Mouse (Mus musculus): ENCODE results near the gene Emd. TPM values are rescaled to one million over a fixed set of nuclear protein-coding genes. Genes with fewer than 3 reads are reported as not detected.
"Not testable (repeated sequence)": the region's sequence is repeated elsewhere in the genome, so short reads cannot be mapped to it uniquely, and the experiment has no call there.

Gene Emd
- 25.6 and 26.5 TPM in 2 replicates for polyA plus RNA-seq (2015; fragmentation: Nextera tagmentation; extraction: Ambion mirVana)

DNA sequence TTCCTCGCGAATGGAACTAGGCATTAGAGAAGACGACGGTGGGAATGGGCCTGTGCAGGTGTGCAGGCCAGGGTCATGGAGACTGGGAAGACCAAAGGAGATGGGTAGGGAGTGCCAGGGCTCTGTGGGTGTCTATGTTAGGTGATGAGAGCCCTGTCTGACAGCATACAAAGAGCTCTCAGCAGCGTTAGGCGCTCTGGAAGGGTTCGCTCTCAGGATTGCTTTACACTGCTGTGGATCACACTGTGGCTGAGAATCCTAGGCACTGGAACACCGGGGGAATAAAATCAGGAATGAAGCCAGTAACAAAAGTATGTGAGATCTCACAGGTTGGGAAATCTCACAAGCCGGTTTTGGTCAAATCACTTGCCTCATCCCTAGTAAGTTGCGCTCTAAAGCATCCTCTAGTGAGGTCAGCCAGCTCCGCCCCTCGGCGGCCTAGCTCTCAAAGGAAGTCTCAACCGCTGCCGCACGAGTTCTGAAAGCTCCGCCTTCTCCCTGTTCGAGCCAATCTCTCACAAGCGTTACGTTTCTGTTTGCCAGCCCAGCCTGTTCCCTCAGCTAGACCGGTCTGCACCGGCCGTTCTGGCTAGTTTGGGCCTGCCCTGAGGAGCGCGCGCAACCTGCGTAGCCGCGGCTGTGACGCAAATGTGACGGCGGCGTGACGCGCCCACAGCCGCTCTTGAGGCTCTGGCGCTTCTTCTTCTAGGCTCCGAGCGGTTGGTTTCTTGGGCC lies at the start of gene Emd:
Emd (plus strand) TSS at position 535 of the 735 bp plus-strand sequence.
- Histone ChIP-seq H3K9me3 (ENCODE audit: low read length) (no peaks in the 10 kb centered on the region), H3K4me3 (ENCODE audit: low read length) (peak within 1 kb of the TSS; percentile 62), H3K4me2 (replicated peaks; ENCODE audit: low read depth, low read length) (peak within 1 kb of the TSS; percentile 59), H3K27ac (ENCODE audit: low read length) (peak within 1 kb of the TSS; percentile 92), H3K4me1 (ENCODE audit: insufficient read depth, low read length) (no peaks in the 10 kb centered on the region), H3K36me3 (ENCODE audit: insufficient read depth, low read length) (0 out of 2 replicates have a peak, but pooled peaks cover 6% of the 10 kb centered on the region), H3K27me3 (ENCODE audit: insufficient read depth, low read length) (no peaks in the 10 kb centered on the region), H3K9ac (replicated peaks; ENCODE audit: low read length) (peak within 1 kb of the TSS; percentile 83)
- ATAC-seq (ENCODE audit: low FRiP score, low TSS enrichment) = peak; percentile 98
- WGBS = 25% methylated on average over 39 of the region's 39 CpGs

DNA sequence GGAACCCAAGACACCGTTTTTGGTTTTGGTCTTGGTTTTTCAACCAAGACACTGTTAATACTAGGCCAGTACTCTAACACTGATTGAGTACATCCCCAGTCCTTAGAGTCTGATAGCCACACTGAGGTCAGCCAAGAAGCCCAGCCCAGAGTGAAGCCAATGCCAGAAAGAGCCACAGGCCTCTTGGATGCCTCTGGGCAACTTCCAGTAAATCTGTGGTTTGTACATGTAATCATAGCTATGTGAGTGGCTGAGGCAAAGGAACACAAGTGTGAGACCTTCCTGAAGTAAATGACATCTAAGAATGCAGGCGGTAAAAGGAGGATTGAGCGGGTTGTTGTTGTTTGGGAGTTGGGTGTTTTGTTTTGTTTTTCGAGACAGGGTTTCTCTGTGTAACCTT lies 36.0 kb upstream of the Emd start:
- Histone ChIP-seq H3K27me3 (ENCODE audit: insufficient read depth, low read length) (peaks cover 3% of the 10 kb centered on the region; the same call in 1 of the 2 replicates), H3K9me3 (ENCODE audit: low read length) (no peaks in the 10 kb centered on the region), H3K36me3 (ENCODE audit: insufficient read depth, low read length) (peaks cover 9% of the 10 kb centered on the region), H3K9ac (replicated peaks; ENCODE audit: low read length) (no peak overlapping the region), H3K27ac (ENCODE audit: low read length) (no peak overlapping the region), H3K4me2 (replicated peaks; ENCODE audit: low read depth, low read length) (no peak overlapping the region), H3K4me3 (ENCODE audit: low read length) (no peak overlapping the region), H3K4me1 (ENCODE audit: insufficient read depth, low read length) (no peaks in the 10 kb centered on the region)
- WGBS = 94% methylated on average over 4 of the region's 4 CpGs
- no peak for ATAC-seq (ENCODE audit: low FRiP score, low TSS enrichment)

DNA sequence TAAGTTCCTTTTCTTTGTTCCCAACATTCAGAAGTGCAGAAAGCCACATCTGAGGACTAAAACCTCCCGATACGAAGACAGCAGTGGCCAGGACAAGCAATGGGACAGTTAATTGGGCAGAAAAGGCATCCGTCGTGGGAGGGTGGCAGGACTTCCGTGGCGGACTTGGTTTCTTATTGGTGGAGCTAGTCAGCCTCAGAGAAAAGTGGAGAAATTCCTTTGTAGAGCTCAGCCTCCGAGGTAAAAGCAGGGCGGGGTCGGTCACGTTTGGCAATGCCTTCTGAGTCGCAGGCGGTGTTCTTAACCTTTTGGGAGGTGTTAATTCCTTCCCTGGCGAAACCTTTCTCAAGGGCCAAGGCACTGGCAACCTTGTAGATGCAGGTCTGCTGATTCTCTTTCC lies 35.0 kb upstream of the Emd start:
- H3K4me2 ChIP-seq (replicated peaks; ENCODE audit: low read depth, low read length) = no peak overlapping the region
- peaks cover 3% of the 10 kb centered on the region; the same call in 1 of the 2 replicates for H3K27me3 ChIP-seq (ENCODE audit: insufficient read depth, low read length)
- no peak for ATAC-seq (ENCODE audit: low FRiP score, low TSS enrichment)
- H3K36me3 ChIP-seq (ENCODE audit: insufficient read depth, low read length) = peaks cover 16% of the 10 kb centered on the region
- no peak overlapping the region for H3K27ac ChIP-seq (ENCODE audit: low read length)
- H3K4me1 ChIP-seq (ENCODE audit: insufficient read depth, low read length) = no peaks in the 10 kb centered on the region
- H3K9me3 ChIP-seq (ENCODE audit: low read length) = no peaks in the 10 kb centered on the region
- no peak overlapping the region for H3K9ac ChIP-seq (replicated peaks; ENCODE audit: low read length)
- H3K4me3 ChIP-seq (ENCODE audit: low read length) = no peak overlapping the region
- WGBS = 60% methylated on average over 13 of the region's 13 CpGs

DNA sequence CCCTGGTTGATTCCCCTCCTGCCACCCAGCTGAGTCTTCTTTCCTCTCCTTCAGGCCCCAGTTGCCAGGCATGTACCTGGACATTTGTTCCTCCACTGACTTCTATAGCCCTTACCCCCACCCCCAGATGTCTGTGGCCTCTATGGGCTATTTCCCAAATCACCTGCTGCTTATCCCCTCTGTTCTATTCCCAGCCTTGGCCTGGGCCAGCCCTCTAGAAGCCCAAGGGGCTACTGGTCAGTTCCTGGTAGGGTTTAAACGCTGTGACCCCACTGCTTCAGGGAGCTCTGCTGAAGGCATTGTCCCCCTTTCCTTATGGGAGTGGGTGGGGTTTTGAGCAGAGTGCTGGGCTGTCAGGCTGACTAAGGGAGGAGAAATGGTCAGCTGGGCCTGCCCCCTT lies 34.4 kb upstream of the Emd start:
- not testable (repeated sequence) for H3K9ac ChIP-seq (replicated peaks; ENCODE audit: low read length); H3K27ac ChIP-seq (ENCODE audit: low read length); H3K9me3 ChIP-seq (ENCODE audit: low read length); H3K4me3 ChIP-seq (ENCODE audit: low read length); H3K4me1 ChIP-seq (ENCODE audit: insufficient read depth, low read length); H3K27me3 ChIP-seq (ENCODE audit: insufficient read depth, low read length); H3K4me2 ChIP-seq (replicated peaks; ENCODE audit: low read depth, low read length)
- peaks cover 22% of the 10 kb centered on the region for H3K36me3 ChIP-seq (ENCODE audit: insufficient read depth, low read length)
- 54% methylated on average over 1 of the region's 1 CpGs for WGBS
- 0 out of 2 replicates have a peak, but pooled peaks have one; percentile 26 for ATAC-seq (ENCODE audit: low FRiP score, low TSS enrichment)

DNA sequence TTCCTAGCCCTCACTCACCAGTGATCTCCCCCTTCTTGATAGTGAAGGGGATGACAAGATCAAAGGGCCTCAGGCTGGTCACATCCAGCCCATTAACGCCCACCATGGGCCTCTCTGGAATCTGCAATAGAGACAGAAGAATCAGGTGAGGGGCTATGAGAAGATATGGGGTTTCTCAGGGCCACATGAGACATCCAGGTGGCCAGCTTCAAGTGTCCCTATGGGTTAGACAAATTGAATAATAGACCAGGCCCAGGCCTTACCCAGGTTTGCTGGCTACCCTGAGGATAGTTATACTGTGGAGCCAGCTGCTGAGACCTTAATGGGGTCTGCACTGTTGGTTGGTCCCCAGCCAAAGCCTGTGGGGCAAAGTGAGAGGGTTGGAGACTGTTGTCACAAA lies 24.4 kb upstream of the Emd start:
- Histone ChIP-seq H3K4me2 (replicated peaks; ENCODE audit: low read depth, low read length) (no peak overlapping the region), H3K36me3 (ENCODE audit: insufficient read depth, low read length) (peaks cover 76% of the 10 kb centered on the region), H3K27ac (ENCODE audit: low read length) (no peak overlapping the region), H3K9ac (replicated peaks; ENCODE audit: low read length) (no peak overlapping the region), H3K9me3 (ENCODE audit: low read length) (no peaks in the 10 kb centered on the region), H3K27me3 (ENCODE audit: insufficient read depth, low read length) (no peaks in the 10 kb centered on the region), H3K4me3 (ENCODE audit: low read length) (no peak overlapping the region), H3K4me1 (ENCODE audit: insufficient read depth, low read length) (no peaks in the 10 kb centered on the region)
- no peak for ATAC-seq (ENCODE audit: low FRiP score, low TSS enrichment)
- WGBS = 65% methylated on average over 1 of the region's 1 CpGs

DNA sequence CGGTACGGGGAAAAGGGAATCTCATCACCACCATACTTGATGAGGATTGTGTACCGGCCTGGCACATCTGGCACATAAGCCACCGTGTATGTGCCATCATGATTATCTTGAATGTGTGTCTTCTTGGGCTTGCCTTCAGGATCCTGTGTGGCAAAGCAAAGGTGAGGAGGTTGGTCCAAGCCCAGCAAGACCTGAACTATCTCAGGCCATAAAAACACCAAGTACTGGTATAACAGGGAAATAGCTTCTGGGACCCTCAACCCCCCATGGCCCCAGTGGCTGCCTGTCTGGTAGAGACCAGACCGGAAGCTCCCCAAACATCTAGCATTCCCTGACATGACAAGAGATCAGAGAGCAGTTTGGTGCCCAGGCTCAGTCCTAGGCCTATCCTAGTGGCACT lies 21.3 kb upstream of the Emd start:
- H3K9me3 ChIP-seq (ENCODE audit: low read length) = no peaks in the 10 kb centered on the region
- H3K4me1 ChIP-seq (ENCODE audit: insufficient read depth, low read length) = no peaks in the 10 kb centered on the region
- H3K27ac ChIP-seq (ENCODE audit: low read length) = no peak overlapping the region
- H3K36me3 ChIP-seq (ENCODE audit: insufficient read depth, low read length) = peaks cover 70% of the 10 kb centered on the region
- WGBS = 93% methylated on average over 5 of the region's 5 CpGs
- no peak for ATAC-seq (ENCODE audit: low FRiP score, low TSS enrichment)
- H3K4me2 ChIP-seq (replicated peaks; ENCODE audit: low read depth, low read length) = no peak overlapping the region
- no peaks in the 10 kb centered on the region for H3K27me3 ChIP-seq (ENCODE audit: insufficient read depth, low read length)
- no peak overlapping the region for H3K4me3 ChIP-seq (ENCODE audit: low read length)
- H3K9ac ChIP-seq (replicated peaks; ENCODE audit: low read length) = no peak overlapping the region

DNA sequence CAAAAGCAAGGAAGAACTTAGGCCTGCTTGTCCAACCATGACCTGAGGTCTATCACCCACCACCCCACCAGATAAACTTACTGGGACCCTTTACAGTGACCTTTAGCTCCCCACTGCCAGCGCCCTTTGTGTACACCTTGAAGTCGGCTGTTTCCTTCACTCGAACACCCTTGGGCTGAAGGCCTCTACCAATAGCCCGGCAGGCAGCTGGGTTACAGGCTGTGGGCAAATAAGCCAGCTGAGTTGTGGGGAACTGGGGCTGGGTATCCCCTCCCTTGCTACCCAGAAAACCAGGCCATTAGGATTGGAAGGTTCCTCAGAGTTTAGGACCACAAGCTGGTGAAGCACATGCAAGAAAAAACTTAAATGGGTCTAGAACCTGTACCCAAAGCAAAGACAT lies 14.2 kb upstream of the Emd start:
- Histone ChIP-seq H3K27me3 (ENCODE audit: insufficient read depth, low read length) (no peaks in the 10 kb centered on the region), H3K4me2 (replicated peaks; ENCODE audit: low read depth, low read length) (no peak overlapping the region), H3K4me3 (ENCODE audit: low read length) (no peak overlapping the region), H3K9me3 (ENCODE audit: low read length) (no peaks in the 10 kb centered on the region), H3K36me3 (ENCODE audit: insufficient read depth, low read length) (peaks cover 64% of the 10 kb centered on the region), H3K4me1 (ENCODE audit: insufficient read depth, low read length) (peaks cover 8% of the 10 kb centered on the region), H3K9ac (replicated peaks; ENCODE audit: low read length) (no peak overlapping the region), H3K27ac (ENCODE audit: low read length) (no peak overlapping the region)
- no peak for ATAC-seq (ENCODE audit: low FRiP score, low TSS enrichment)
- WGBS = 95% methylated on average over 4 of the region's 4 CpGs

DNA sequence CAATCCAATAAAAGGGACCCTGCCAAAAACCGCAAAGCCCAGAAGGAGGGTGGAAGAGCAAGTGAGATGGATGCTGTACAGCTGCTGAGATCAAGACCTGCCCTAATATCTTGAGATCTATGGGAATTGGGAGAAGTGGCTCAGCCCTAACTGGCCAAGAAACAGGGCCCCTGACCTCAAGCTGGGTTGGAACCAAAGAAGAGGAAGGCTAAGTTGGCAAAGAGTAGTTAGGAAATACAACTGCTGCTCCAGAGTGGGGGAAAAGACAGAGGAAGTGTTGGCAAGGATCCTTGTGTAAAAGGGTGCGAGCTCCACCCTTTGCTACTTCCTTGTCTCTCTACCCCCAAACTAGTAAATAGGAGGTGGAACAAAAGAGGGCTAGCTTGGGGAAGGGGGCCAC lies 11.1 kb upstream of the Emd start:
- WGBS = 82% methylated on average over 2 of the region's 2 CpGs

DNA sequence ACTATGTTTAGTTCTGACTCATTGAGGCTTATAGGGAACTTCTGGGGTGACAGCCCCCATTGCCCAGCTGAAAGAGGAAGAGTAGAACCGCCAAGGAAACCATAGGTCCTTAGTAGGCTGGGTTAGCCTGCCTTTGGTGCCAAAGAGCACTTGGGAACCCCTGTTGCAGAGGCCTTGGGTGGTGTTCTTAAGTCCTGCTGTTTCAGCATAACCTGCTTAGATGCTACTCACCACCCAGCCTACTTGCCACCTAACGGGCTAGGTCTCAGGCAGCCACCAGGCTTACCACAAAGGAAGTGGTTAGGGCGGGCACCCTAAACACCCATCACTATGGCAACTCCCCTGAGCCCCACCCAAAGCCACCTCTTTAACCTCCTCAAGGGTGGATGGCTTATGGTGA lies 10.7 kb upstream of the Emd start:
- H3K4me1 ChIP-seq (ENCODE audit: insufficient read depth, low read length) = peaks cover 8% of the 10 kb centered on the region
- no peaks in the 10 kb centered on the region; the same call in 1 of the 2 replicates for H3K27me3 ChIP-seq (ENCODE audit: insufficient read depth, low read length)
- H3K9me3 ChIP-seq (ENCODE audit: low read length) = no peaks in the 10 kb centered on the region
- peak overlapping the region; percentile 56 for H3K4me2 ChIP-seq (replicated peaks; ENCODE audit: low read depth, low read length)
- H3K9ac ChIP-seq (replicated peaks; ENCODE audit: low read length) = peak overlapping the region; percentile 78
- H3K36me3 ChIP-seq (ENCODE audit: insufficient read depth, low read length) = peaks cover 38% of the 10 kb centered on the region
- 59% methylated on average over 3 of the region's 3 CpGs for WGBS
- peak overlapping the region; percentile 15; the same call in 1 of the 2 replicates for H3K27ac ChIP-seq (ENCODE audit: low read length)
- H3K4me3 ChIP-seq (ENCODE audit: low read length) = peak overlapping the region; percentile 60
- no peak for ATAC-seq (ENCODE audit: low FRiP score, low TSS enrichment)

More for the DNA sequence above, 11.1 kb upstream of the Emd start:
- no peak for ATAC-seq (ENCODE audit: low FRiP score, low TSS enrichment)
- Histone ChIP-seq H3K27me3 (ENCODE audit: insufficient read depth, low read length) (no peaks in the 10 kb centered on the region; the same call in 1 of the 2 replicates), H3K4me2 (replicated peaks; ENCODE audit: low read depth, low read length) (peak overlapping the region; percentile 56), H3K4me1 (ENCODE audit: insufficient read depth, low read length) (peaks cover 8% of the 10 kb centered on the region), H3K9ac (replicated peaks; ENCODE audit: low read length) (peak overlapping the region; percentile 78), H3K4me3 (ENCODE audit: low read length) (peak overlapping the region; percentile 60), H3K9me3 (ENCODE audit: low read length) (no peaks in the 10 kb centered on the region), H3K36me3 (ENCODE audit: insufficient read depth, low read length) (peaks cover 41% of the 10 kb centered on the region), H3K27ac (ENCODE audit: low read length) (no peak overlapping the region)

DNA sequence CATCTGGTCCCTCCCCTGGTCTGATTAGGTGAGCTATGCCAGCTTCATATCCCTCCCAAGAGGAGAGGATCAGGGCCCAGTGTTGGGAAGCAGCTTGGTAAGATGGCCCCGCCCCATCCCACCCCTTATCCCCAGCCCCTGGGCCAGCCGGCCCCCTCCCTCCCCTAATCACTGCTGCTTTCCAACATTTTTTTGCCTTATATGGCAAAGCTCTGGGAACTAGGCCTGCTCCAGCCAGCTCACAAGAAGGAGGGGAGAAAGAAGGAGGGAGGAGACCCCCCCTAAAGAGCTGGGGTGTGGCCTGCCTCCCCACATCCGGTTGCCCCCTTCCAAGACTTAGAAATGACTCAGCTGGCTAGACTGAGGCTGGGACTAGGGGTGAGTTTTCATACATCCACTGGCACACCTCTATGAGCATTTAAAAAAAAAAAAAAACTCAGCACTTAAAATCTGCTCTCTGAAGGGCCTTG lies 9.8 kb upstream of the Emd start:
- peaks cover 30% of the 10 kb centered on the region for H3K36me3 ChIP-seq (ENCODE audit: insufficient read depth, low read length)
- 37% methylated on average over 3 of the region's 3 CpGs for WGBS
- ATAC-seq (ENCODE audit: low FRiP score, low TSS enrichment) = peak; percentile 46
- peak overlapping the region; percentile 78 for H3K9ac ChIP-seq (replicated peaks; ENCODE audit: low read length)
- H3K4me3 ChIP-seq (ENCODE audit: low read length) = peak overlapping the region; percentile 60
- peaks cover 8% of the 10 kb centered on the region for H3K4me1 ChIP-seq (ENCODE audit: insufficient read depth, low read length)
- peak overlapping the region; percentile 85 for H3K27ac ChIP-seq (ENCODE audit: low read length)
- H3K4me2 ChIP-seq (replicated peaks; ENCODE audit: low read depth, low read length) = peak overlapping the region; percentile 56
- H3K9me3 ChIP-seq (ENCODE audit: low read length) = no peaks in the 10 kb centered on the region
- H3K27me3 ChIP-seq (ENCODE audit: insufficient read depth, low read length) = no peaks in the 10 kb centered on the region; the same call in 1 of the 2 replicates

Measured in kidney, embryonic 16.5 days (tissue).